Mouse (Mus musculus): ENCODE data around the gene Ptpro.

Gene Ptpro

GRCm38 (mm10) chr6:137495233-137495632, 243.1 kb downstream of the Ptpro start:
- no peak for DNase-seq (ENCODE audit: low read depth, low spot score)

- no peak for DNase-seq (ENCODE audit: low read depth, low spot score)
These were observed 244.4 kb downstream of the Ptpro start for GRCm38 (mm10) chr6:137496562-137496961.

GRCm38 (mm10) chr6:137497208-137497835, 245.2 kb downstream of the Ptpro start:
- DNase-seq (ENCODE audit: low read depth, low spot score): no peak

- DNase-seq (ENCODE audit: low read depth, low spot score): no peak
These were observed 246.7 kb downstream of the Ptpro start for GRCm38 (mm10) chr6:137498781-137499180.

GRCm38 (mm10) chr6:137503009-137503408, 250.9 kb downstream of the Ptpro start:
- no peak for DNase-seq (ENCODE audit: low read depth, low spot score)

- DNase-seq (ENCODE audit: low read depth, low spot score): no peak
These were observed 251.3 kb downstream of the Ptpro start for GRCm38 (mm10) chr6:137503462-137503861.

- no peak for DNase-seq (ENCODE audit: low read depth, low spot score)
These were observed 251.9 kb downstream of the Ptpro start for GRCm38 (mm10) chr6:137504052-137504451.

GRCm38 (mm10) chr6:137505555-137506227, 253.6 kb downstream of the Ptpro start:
- no peak for DNase-seq (ENCODE audit: low read depth, low spot score)

GRCm38 (mm10) chr6:137506563-137506962, 254.4 kb downstream of the Ptpro start:
- no peak for DNase-seq (ENCODE audit: low read depth, low spot score)

- no peak for DNase-seq (ENCODE audit: low read depth, low spot score)
These were observed 256.8 kb downstream of the Ptpro start for GRCm38 (mm10) chr6:137508936-137509335.

GRCm38 (mm10) chr6:137509341-137510045, 257.4 kb downstream of the Ptpro start:
- DNase-seq (ENCODE audit: low read depth, low spot score): no peak

- DNase-seq (ENCODE audit: low read depth, low spot score): no peak
These were observed 260.6 kb downstream of the Ptpro start for GRCm38 (mm10) chr6:137512753-137513152.
